Mouse (Mus musculus) thymus, postnatal 36 days (tissue): ENCODE results near the gene Clcn2.

Source experiments
- DNase-seq, 2 experiments: peaks; one replicate each; pipeline ENCODE4 v3.0.0; 2022; ENCODE audit warnings: mixed read lengths in 2 of 2

The Clcn2 gene

GRCm38 (mm10) chr16:20721808-20722207, 4.3 kb upstream of the Clcn2 start:
- no peak for DNase-seq

GRCm38 (mm10) chr16:20717978-20718670, 578 bp upstream of the Clcn2 start:
- DNase-seq: peak in 1 of 2 experiments; percentile 3

- no peak for DNase-seq
These were observed 735 bp downstream of the Clcn2 start for GRCm38 (mm10) chr16:20716841-20717180.

- peak; percentile 78 to 86 for DNase-seq
These were observed 1.3 kb downstream of the Clcn2 start for GRCm38 (mm10) chr16:20715976-20716840.

- DNase-seq: no peak
These were observed 2.0 kb downstream of the Clcn2 start for GRCm38 (mm10) chr16:20715566-20715965.

- DNase-seq: no peak
These were observed 2.4 kb downstream of the Clcn2 start for GRCm38 (mm10) chr16:20715161-20715560.

- no peak for DNase-seq
These were observed 3.1 kb downstream of the Clcn2 start for GRCm38 (mm10) chr16:20714307-20715080.

- DNase-seq: no peak
These were observed 4.7 kb downstream of the Clcn2 start for GRCm38 (mm10) chr16:20712889-20713288.

GRCm38 (mm10) chr16:20712190-20712589, 5.4 kb downstream of the Clcn2 start:
- no peak for DNase-seq

GRCm38 (mm10) chr16:20710810-20711209, 6.7 kb downstream of the Clcn2 start:
- DNase-seq: no peak

GRCm38 (mm10) chr16:20710370-20710769, 7.2 kb downstream of the Clcn2 start:
- DNase-seq: no peak

- peak; percentile 68 to 74 for DNase-seq
These were observed 8.4 kb downstream of the Clcn2 start for GRCm38 (mm10) chr16:20708939-20709734.

- DNase-seq: no peak
These were observed 9.2 kb downstream of the Clcn2 start for GRCm38 (mm10) chr16:20708220-20708938.

GRCm38 (mm10) chr16:20706407-20707055, 11.0 kb downstream of the Clcn2 start:
- no peak for DNase-seq

GRCm38 (mm10) chr16:20705786-20706185, 11.8 kb downstream of the Clcn2 start:
- DNase-seq: no peak

GRCm38 (mm10) chr16:20703699-20704400, 13.7 kb downstream of the Clcn2 start:
- no peak for DNase-seq

GRCm38 (mm10) chr16:20703071-20703470, 14.5 kb downstream of the Clcn2 start:
- DNase-seq: no peak

- peak; percentile 34 to 39 for DNase-seq
These were observed 15.0 kb downstream of the Clcn2 start for GRCm38 (mm10) chr16:20702522-20702893.

GRCm38 (mm10) chr16:20701729-20702521, 15.6 kb downstream of the Clcn2 start:
- peak in 1 of 2 experiments; percentile 1 for DNase-seq

GRCm38 (mm10) chr16:20701316-20701715, 16.2 kb downstream of the Clcn2 start:
- no peak for DNase-seq
